Mouse (Mus musculus) thymus, adult 2 months (tissue): ENCODE results near the gene Casq2. TPM values are rescaled to one million over a fixed set of nuclear protein-coding genes. Genes with fewer than 3 reads are reported as not detected.
"Not testable (repeated sequence)": the region's sequence is repeated elsewhere in the genome, so short reads cannot be mapped to it uniquely, and the experiment has no call there.

ENCODE experiments used
- DNase-seq: peaks from one replicate; pipeline ENCODE4 v3.0.0; 2021
- H3K27ac ChIP-seq: fragments of 200-500 bp; 2 replicates; pipeline ENCODE4 v1.5.1; 2012; ENCODE audit warnings: low read length, control low read depth; ENCODE audit not compliant: control insufficient read depth, insufficient read depth
- H3K27me3 ChIP-seq: fragments of 200-500 bp; 2 replicates; pipeline ENCODE4 v1.6.1; 2012; ENCODE audit warnings: mild to moderate bottlenecking, low read length, moderate library complexity, mixed read lengths; ENCODE audit not compliant: control insufficient read depth, insufficient read depth
- H3K36me3 ChIP-seq: fragments of 200-500 bp; 2 replicates; pipeline ENCODE4 v1.6.1; 2012; ENCODE audit warnings: mild to moderate bottlenecking, low read length, moderate library complexity; ENCODE audit not compliant: control insufficient read depth, insufficient read depth
- H3K4me1 ChIP-seq: fragments of 200-500 bp; replicated peaks from 2 replicates; pipeline ENCODE4 v1.6.1; 2012; ENCODE audit warnings: low read length; ENCODE audit not compliant: control insufficient read depth, insufficient read depth
- H3K4me3 ChIP-seq: fragments of 200-500 bp; 2 replicates; pipeline ENCODE4 v1.5.1; 2012; ENCODE audit warnings: mild to moderate bottlenecking, low read length, control low read depth, moderate library complexity; ENCODE audit not compliant: control insufficient read depth, insufficient read depth
- CTCF ChIP-seq: fragments of 200-500 bp; IDR thresholded peaks from 2 replicates; pipeline ENCODE4 v1.5.1; 2012; ENCODE audit warnings: mild to moderate bottlenecking, control low read depth, low read length, moderate library complexity, borderline replicate concordance; ENCODE audit not compliant: control insufficient read depth, poor library complexity, insufficient read depth; ENCODE audit errors: extremely low read depth
- POLR2A ChIP-seq: fragments of 200-500 bp; IDR thresholded peaks from 2 replicates; pipeline ENCODE4 v1.6.1; 2012; ENCODE audit warnings: mild to moderate bottlenecking, low read length, control low read depth, moderate library complexity; ENCODE audit not compliant: control insufficient read depth, poor library complexity, insufficient read depth; ENCODE audit errors: extremely low read depth
- WGBS: fragments of 180-500 bp; shearing (Covaris S2); methylation state at CpG from one replicate; pipeline ENCODE4 v1.1.7; 2018; 5-methylcytosine and 5-hydroxymethylcytosine counted together
- polyA plus RNA-seq: library from polyadenylated mRNA; depleted of rRNA; stranded (reverse); fragments of >200 nt; gene quantifications from 2 replicates; pipeline ENCODE4 v1.2.3, GENCODE M21; 2012

Gene Casq2
- polyA plus RNA-seq, 1 experiment: 10.1 TPM

GRCm38 (mm10) chr3:102158759-102159422, 72.7 kb downstream of the Casq2 start:
- H3K27ac ChIP-seq: no peak overlapping the region
- H3K27me3 ChIP-seq: no peaks in the 10 kb centered on the region
- 90% methylated on average over 14 of the region's 14 CpGs for WGBS
- no peak for DNase-seq
- no peak overlapping the region for H3K4me3 ChIP-seq
- no peaks in the 10 kb centered on the region for H3K4me1 ChIP-seq
- TF ChIP-seq CTCF (no peak), POLR2A (no peak)
- H3K36me3 ChIP-seq: no peaks in the 10 kb centered on the region

GRCm38 (mm10) chr3:102159423-102160325, 73.5 kb downstream of the Casq2 start:
- WGBS: 91% methylated on average over 14 of the region's 14 CpGs
- no peak overlapping the region for H3K27ac ChIP-seq
- DNase-seq: no peak
- H3K36me3 ChIP-seq: no peaks in the 10 kb centered on the region
- TF ChIP-seq POLR2A (no peak), CTCF (no peak)
- H3K4me1 ChIP-seq: no peaks in the 10 kb centered on the region
- no peak overlapping the region for H3K4me3 ChIP-seq
- H3K27me3 ChIP-seq: no peaks in the 10 kb centered on the region

- 89% methylated on average over 1 of the region's 1 CpGs for WGBS
- H3K4me1 ChIP-seq: not testable (repeated sequence)
These were observed 77.6 kb downstream of the Casq2 start for GRCm38 (mm10) chr3:102163861-102164260.

DNA sequence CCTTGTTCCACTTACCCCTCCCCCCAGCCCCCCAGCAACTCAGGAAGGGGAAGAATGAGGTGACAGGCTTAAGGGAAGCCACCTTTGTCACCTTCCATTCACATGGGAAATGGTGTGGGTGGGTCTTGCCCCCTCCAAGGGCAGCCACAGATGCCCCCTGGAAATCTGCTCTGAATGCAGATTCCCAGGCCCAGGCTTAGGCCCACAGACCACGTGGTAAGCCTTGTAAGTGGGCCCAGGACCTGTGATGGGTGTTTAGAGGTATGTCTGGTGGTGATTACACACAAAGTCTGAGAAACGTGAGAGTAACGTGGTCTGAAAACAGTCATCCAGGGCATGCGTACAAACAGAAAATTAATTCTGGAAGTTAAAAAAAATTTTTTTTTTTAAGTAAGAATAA, 78.7 kb downstream of the Casq2 start:
- no peak for DNase-seq
- H3K4me1 ChIP-seq: no peaks in the 10 kb centered on the region
- TF ChIP-seq POLR2A (no peak), CTCF (no peak)
- H3K27ac ChIP-seq: no peak overlapping the region
- H3K36me3 ChIP-seq: no peaks in the 10 kb centered on the region
- H3K4me3 ChIP-seq: no peak overlapping the region
- H3K27me3 ChIP-seq: no peaks in the 10 kb centered on the region
- WGBS: 80% methylated on average over 4 of the region's 4 CpGs

More at GRCm38 (mm10) chr3:102163861-102164260, 77.6 kb downstream of the Casq2 start:
- not testable (repeated sequence) for H3K4me3 ChIP-seq, H3K36me3 ChIP-seq, H3K27ac ChIP-seq, H3K27me3 ChIP-seq, DNase-seq

DNA sequence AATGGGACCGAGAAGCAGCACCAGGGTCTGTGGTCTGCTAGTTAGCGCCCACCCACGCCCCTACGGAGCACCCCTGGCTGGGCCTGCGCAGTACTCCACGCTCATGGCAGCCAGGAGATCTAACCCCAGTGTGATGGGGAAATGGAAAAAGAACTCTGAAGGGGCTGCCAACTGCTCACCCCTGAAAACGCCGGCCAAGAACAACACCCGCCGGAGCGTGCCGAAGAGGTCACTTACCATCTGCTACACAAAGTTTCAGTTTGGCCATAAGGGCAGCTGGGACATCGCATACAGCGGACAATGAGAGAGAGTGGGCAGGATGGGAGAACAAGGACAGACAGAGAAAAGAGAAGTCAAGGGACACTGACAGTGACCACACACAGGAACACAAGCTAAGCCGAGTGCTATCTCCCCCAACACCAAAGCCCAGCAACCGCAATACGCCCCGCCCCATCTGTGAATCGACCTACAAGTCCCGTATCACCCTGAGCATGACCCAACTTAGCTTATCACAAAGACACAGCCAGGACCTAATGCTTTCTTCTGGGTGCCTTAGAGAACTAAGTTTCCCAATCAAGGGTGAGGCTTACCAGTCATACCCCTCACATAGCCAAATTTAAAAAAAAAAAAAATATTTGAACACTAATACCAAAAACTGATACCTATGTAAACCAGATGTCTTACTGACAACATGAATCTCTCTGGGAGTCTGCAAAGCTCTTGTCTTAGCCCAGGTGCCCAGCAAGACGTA, 79.5 kb downstream of the Casq2 start:
- H3K27me3 ChIP-seq: no peaks in the 10 kb centered on the region
- TF ChIP-seq CTCF: no peak
- no peak for TF ChIP-seq POLR2A
- no peaks in the 10 kb centered on the region for H3K36me3 ChIP-seq
- 93% methylated on average over 21 of the region's 21 CpGs for WGBS
- no peak overlapping the region for H3K27ac ChIP-seq
- no peak overlapping the region for H3K4me3 ChIP-seq
- DNase-seq: no peak
- H3K4me1 ChIP-seq: no peaks in the 10 kb centered on the region

DNA sequence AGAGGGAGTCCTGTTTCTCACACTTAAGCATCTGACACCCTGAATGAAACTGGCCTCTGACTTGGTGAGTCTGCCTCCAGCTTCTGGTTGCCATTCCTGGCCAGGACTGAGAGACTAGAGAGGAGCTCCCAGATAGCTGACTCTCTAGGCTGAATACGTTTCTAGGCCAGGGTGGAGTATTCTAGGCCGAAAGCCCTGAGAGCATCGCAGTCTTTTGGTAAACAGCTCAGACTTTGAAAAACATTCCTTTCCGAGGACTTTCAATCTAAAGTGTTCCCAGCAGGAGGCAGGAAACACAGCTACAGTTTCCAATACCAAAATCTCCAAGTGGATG, 80.0 kb downstream of the Casq2 start:
- WGBS: 95% methylated on average over 4 of the region's 4 CpGs
- no peak for DNase-seq
- no peaks in the 10 kb centered on the region for H3K36me3 ChIP-seq
- H3K27me3 ChIP-seq: no peaks in the 10 kb centered on the region
- H3K4me1 ChIP-seq: no peaks in the 10 kb centered on the region
- TF ChIP-seq POLR2A: no peak
- TF ChIP-seq CTCF: no peak
- H3K27ac ChIP-seq: no peak overlapping the region
- no peak overlapping the region for H3K4me3 ChIP-seq
